ENCODE assay signal across 13 mouse cellular contexts in genomic region chr15:80142130-80142529, GRCm38 (mm10). TPM values are rescaled to one million over a fixed set of nuclear protein-coding genes. Genes with fewer than 3 reads are reported as not detected.
DNase-seq lines count a peak whose midpoint lies in the region; ATAC-seq and TF ChIP-seq lines count a peak whose summit lies in the region.
"Had no signal": no experiment of that assay in that cellular context is flagged by ENCODE, and none has a peak within 500 bp of the region (broad histone marks: within the 10 kb centered on the region; RNA-seq: fewer than 3 reads in every experiment).

No protein-coding gene starts in this region.

- H3K27ac ChIP-seq in left cerebral cortex, adult 2 months, result no peak overlapping the region
- H3K27ac ChIP-seq in cortical plate, adult 2 months (ENCODE audit: insufficient read depth, low read length), result no peak overlapping the region
- H3K27ac ChIP-seq: embryonic facial prominence, embryonic 12.5 days; neural tube, embryonic 12.5 days had no signal

- peaks cover 10% of the 10 kb centered on the region for H3K4me1 ChIP-seq in cortical plate, adult 2 months (ENCODE audit: control insufficient read depth, insufficient read depth, low read length)

- TF ChIP-seq POLR2A in cortical plate, adult 2 months (IDR thresholded peaks at IDR 0.05; ENCODE audit: extremely low read depth, insufficient read depth, low read length), result no peak

- peak; percentile 33 for TF ChIP-seq CTCF in left cerebral cortex, adult 2 months (IDR thresholded peaks at IDR 0.05)
- 0 out of 2 replicates have a peak, but pooled peaks have one; percentile 9 for TF ChIP-seq CTCF in cortical plate, adult 2 months (IDR thresholded peaks at IDR 0.05; ENCODE audit: extremely low read depth, insufficient read depth, low read length)

- intact Hi-C loops in left cerebral cortex, adult 2 months (cut with DNase I), result no loop called here

- no peak for ATAC-seq in CD4-positive, CD25-positive, alpha-beta regulatory T cell, adult 4 months
- ATAC-seq: midbrain, embryonic 16.5 days had no signal

- DNase-seq in CD4-positive, CD25-positive, alpha-beta regulatory T cell, adult 2 months (ENCODE audit: low read depth, low spot score), result peak; percentile 43
- no peak for DNase-seq in left cerebral cortex, adult 2 months (ENCODE audit: extremely low spot score in 1 of 2, low spot score in 2 of 2)
- DNase-seq in left cerebral cortex, adult 8-10 months (ENCODE audit: low spot score in 2 of 2), result no peak
- DNase-seq in CD4-positive helper T cell, adult 2 months (ENCODE audit: low read depth, low spot score), result peak; percentile 27
- no peak for DNase-seq in cerebellum, adult 8-10 months
- no peak for DNase-seq in urinary bladder, postnatal 25 days (ENCODE audit: low spot score)
- DNase-seq: kidney, adult 18-20 months; right cerebral cortex, postnatal 4 days had no signal

- H3K4me3 ChIP-seq in left cerebral cortex, adult 2 months, result no peak overlapping the region
- H3K4me3 ChIP-seq in cortical plate, adult 2 months (ENCODE audit: insufficient read depth, low read length), result no peak overlapping the region
- H3K4me3 ChIP-seq: embryonic facial prominence, embryonic 12.5 days; neural tube, embryonic 12.5 days had no signal

RNA-seq across cellular contexts. Expression of gene Tab1, which starts 9.2 kb away (rescaled TPM):
- 10 to 100 TPM; 12.0 to 39.6 TPM for polyA plus RNA-seq in CD4-positive, CD25-positive, alpha-beta regulatory T cell, adult 4 months (2017; shearing (Covaris generic))
- total RNA-seq in left cerebral cortex, adult 2 months (2021), result 10 to 100 TPM; 23.7 to 26.4 TPM
- total RNA-seq in left cerebral cortex, adult 8-10 months (2022), result 10 to 100 TPM; 24.4 to 30.0 (median 26.9) TPM
- polyA plus RNA-seq in cortical plate, adult 2 months (2012; rRNA removed), result 33.6 and 33.8 TPM in 2 replicates

RNA-seq across cellular contexts. Expression of gene Mgat3, which starts 31.4 kb away (rescaled TPM):
- polyA plus RNA-seq in CD4-positive, CD25-positive, alpha-beta regulatory T cell, adult 4 months (2017; shearing (Covaris generic)), result under 1 TPM in 1 of 2 experiments, not detected in 1; 0.13 TPM
- 100 to 1,000 TPM; 119 to 129 TPM for total RNA-seq in left cerebral cortex, adult 2 months (2021)
- total RNA-seq in left cerebral cortex, adult 8-10 months (2022), result 100 to 1,000 TPM; 118 to 134 (median 124) TPM
- 79.8 and 86.4 TPM in 2 replicates for polyA plus RNA-seq in cortical plate, adult 2 months (2012; rRNA removed)

RNA-seq across cellular contexts. Expression of gene Rpl3, which starts 50.5 kb away (rescaled TPM):
- polyA plus RNA-seq in CD4-positive, CD25-positive, alpha-beta regulatory T cell, adult 4 months (2017; shearing (Covaris generic)), result 1,000 to 10,000 TPM; 3,782 to 4,433 TPM
- 100 to 1,000 TPM; 439 to 468 TPM for total RNA-seq in left cerebral cortex, adult 2 months (2021)
- total RNA-seq in left cerebral cortex, adult 8-10 months (2022), result 100 to 1,000 TPM; 506 to 560 (median 527) TPM
- polyA plus RNA-seq in cortical plate, adult 2 months (2012; rRNA removed), result 680 and 714 TPM in 2 replicates

RNA-seq across cellular contexts. Expression of gene Syngr1, which starts 51.0 kb away (rescaled TPM):
- under 1 TPM; 0.86 to 0.94 TPM for polyA plus RNA-seq in CD4-positive, CD25-positive, alpha-beta regulatory T cell, adult 4 months (2017; shearing (Covaris generic))
- 100 to 1,000 TPM; 429 to 434 TPM for total RNA-seq in left cerebral cortex, adult 2 months (2021)
- total RNA-seq in left cerebral cortex, adult 8-10 months (2022), result 100 to 1,000 TPM; 430 to 460 (median 440) TPM
- 354 and 372 TPM in 2 replicates for polyA plus RNA-seq in cortical plate, adult 2 months (2012; rRNA removed)

Comparison
In these comparisons a context has a peak if more than half of its experiments do, and no peak if none do; other contexts are left out.
1. DNase-seq: peak in CD4-positive, CD25-positive, alpha-beta regulatory T cell, adult 2 months (single experiment) and CD4-positive helper T cell, adult 2 months (single experiment); none in left cerebral cortex, adult 2 months (0 of 2), left cerebral cortex, adult 8-10 months (0 of 2), cerebellum, adult 8-10 months (single experiment) and urinary bladder, postnatal 25 days (single experiment).